Mouse (Mus musculus) small intestine, adult 2 months (tissue): Measurements from ENCODE around the gene Fancc. TPM values are rescaled to one million over a fixed set of nuclear protein-coding genes. Genes with fewer than 3 reads are reported as not detected.
A peak's percentile ranks its signal among the peaks of the same experiment; 100 is the strongest.

Experiments used
- H3K27ac ChIP-seq: fragments of 200-500 bp; 2 replicates; pipeline ENCODE4 v1.5.1; 2012; ENCODE audit warnings: low read depth, low read length, control low read depth, inconsistent platforms; ENCODE audit not compliant: insufficient read depth
- H3K27me3 ChIP-seq: fragments of 200-500 bp; 2 replicates; pipeline ENCODE4 v1.6.1; 2012; ENCODE audit warnings: mild to moderate bottlenecking, moderate library complexity, low read length, inconsistent platforms; ENCODE audit not compliant: control insufficient read depth, insufficient read depth
- H3K36me3 ChIP-seq: fragments of 200-500 bp; 2 replicates; pipeline ENCODE4 v1.6.1; 2012; ENCODE audit warnings: mild to moderate bottlenecking, low read length, control low read depth, inconsistent platforms; ENCODE audit not compliant: control insufficient read depth, insufficient read depth
- H3K4me1 ChIP-seq: fragments of 200-500 bp; 2 replicates; pipeline ENCODE4 v1.6.1; 2012; ENCODE audit warnings: low read length, inconsistent platforms, mixed read lengths; ENCODE audit not compliant: control insufficient read depth, insufficient read depth, insufficient read length
- H3K4me3 ChIP-seq: fragments of 200-500 bp; 2 replicates; pipeline ENCODE4 v1.5.1; 2012; ENCODE audit warnings: low read depth, mild to moderate bottlenecking, control low read depth, inconsistent platforms, low read length, moderate library complexity
- CTCF ChIP-seq: fragments of 200-500 bp; IDR thresholded peaks from 2 replicates; pipeline ENCODE4 v1.5.1; 2012; ENCODE audit warnings: low read depth, mild to moderate bottlenecking, control low read depth, inconsistent platforms, low read length, moderate library complexity, mixed read lengths; ENCODE audit not compliant: insufficient replicate concordance, insufficient read length; ENCODE audit errors: extremely low read depth
- POLR2A ChIP-seq: fragments of 200-500 bp; IDR thresholded peaks from 2 replicates; pipeline ENCODE4 v1.6.1; 2012; ENCODE audit warnings: low read depth, mild to moderate bottlenecking, control low read depth, inconsistent platforms, low read length, moderate library complexity
- WGBS: fragments of 180-500 bp; shearing (Covaris S2); methylation state at CpG from one replicate; pipeline ENCODE4 v1.1.7; 2018; 5-methylcytosine and 5-hydroxymethylcytosine counted together
- polyA plus RNA-seq: library from polyadenylated mRNA; depleted of rRNA; stranded (reverse); fragments of >200 nt; gene quantifications from 2 replicates; pipeline ENCODE4 v1.2.3, GENCODE M21; 2012

Gene Fancc
- polyA plus RNA-seq, 1 experiment, result 3.9 TPM

DNA sequence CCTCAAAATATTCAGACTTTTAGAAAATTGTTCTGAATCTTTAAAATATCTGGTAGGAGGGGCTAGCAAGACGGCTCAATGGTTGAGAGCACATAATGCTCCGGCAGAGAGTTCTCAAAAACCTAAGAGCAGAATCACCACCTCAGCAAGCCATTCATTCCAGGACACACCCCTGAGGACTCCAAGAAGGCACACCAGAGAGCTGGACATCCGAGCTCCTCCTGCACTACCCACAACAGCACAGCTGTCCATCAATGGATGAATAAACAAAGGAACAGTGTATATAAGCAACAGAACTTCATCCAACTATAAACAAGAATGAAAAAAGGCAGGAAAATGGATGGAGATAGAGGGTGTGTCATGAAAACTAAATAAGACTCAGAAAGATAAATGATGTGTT, 80.3 kb downstream of the Fancc start:
- no peak overlapping the region for H3K4me3 ChIP-seq
- H3K27ac ChIP-seq, result no peak overlapping the region
- no peaks in the 10 kb centered on the region for H3K27me3 ChIP-seq
- 70% methylated on average over 3 of the region's 3 CpGs for WGBS
- no peak for TF ChIP-seq POLR2A
- TF ChIP-seq CTCF, result no peak
- H3K4me1 ChIP-seq, result peaks cover 3% of the 10 kb centered on the region; the same call in 1 of the 2 replicates
- H3K36me3 ChIP-seq, result no peaks in the 10 kb centered on the region

DNA sequence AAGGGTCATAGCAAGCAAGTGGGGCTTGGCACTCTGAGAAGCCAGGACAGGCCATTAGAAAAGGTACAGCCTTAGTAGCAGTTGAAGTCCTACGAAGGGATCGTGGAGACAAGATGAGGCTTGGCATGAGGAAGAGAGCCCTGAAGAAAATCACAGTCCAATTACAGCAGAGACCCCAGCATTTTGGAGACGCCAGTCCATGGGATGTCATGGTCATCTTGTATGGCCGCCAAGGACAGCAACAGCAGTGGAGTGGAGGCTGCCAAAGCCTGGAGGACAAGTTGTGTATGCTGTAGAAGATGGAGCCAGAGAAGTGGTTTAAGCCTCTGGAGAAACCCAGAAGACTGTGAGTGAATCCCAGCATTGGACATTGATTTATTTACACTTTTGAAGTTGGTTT, 84.4 kb downstream of the Fancc start:
- H3K27ac ChIP-seq, result no peak overlapping the region
- no peak for TF ChIP-seq POLR2A
- TF ChIP-seq CTCF, result no peak
- no peak overlapping the region for H3K4me3 ChIP-seq
- H3K27me3 ChIP-seq, result no peaks in the 10 kb centered on the region
- H3K4me1 ChIP-seq, result peaks cover 8% of the 10 kb centered on the region; the same call in 1 of the 2 replicates
- WGBS, result 97% methylated on average over 4 of the region's 4 CpGs
- H3K36me3 ChIP-seq, result no peaks in the 10 kb centered on the region

DNA sequence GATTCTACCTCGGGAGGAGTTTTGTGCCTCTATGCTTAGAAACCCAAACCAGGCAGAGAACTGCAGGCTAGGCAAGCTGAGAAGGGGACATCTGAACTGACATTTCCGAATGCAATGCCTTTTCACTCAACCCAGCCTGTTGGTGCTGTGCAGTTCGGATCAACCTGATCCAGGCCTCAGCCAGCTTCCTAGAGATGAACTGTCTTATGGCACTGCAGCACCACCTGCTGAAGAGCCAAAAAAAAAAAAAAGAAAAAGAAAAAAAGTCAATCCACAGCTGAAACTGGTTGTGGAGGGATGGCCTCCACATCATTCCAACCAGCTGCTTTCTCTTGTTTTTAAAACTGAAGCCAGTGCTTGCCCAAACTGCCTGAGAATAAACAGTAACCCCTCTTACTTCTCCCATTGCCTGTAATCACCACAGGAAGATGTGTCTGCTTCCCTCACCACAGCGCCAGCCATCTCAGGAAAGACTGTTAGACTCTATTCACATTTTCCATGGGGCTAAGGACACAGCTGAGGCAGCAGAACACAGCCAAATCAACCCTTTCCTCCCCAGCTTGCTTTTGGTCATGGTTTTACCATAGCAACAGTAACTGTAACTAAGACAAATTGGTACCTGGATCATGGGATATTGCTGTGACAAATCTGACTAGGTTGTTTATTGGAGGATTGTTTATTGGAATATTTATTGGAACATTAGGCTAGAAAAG, 85.6 kb downstream of the Fancc start:
- Histone ChIP-seq H3K36me3 (no peaks in the 10 kb centered on the region), H3K27ac (peak overlapping the region; percentile 25; the same call in 1 of the 2 replicates), H3K4me1 (peaks cover 8% of the 10 kb centered on the region; the same call in 1 of the 2 replicates), H3K27me3 (no peaks in the 10 kb centered on the region), H3K4me3 (no peak overlapping the region)
- WGBS, result 66% methylated on average over 4 of the region's 4 CpGs
- no peak for TF ChIP-seq POLR2A
- no peak for TF ChIP-seq CTCF

DNA sequence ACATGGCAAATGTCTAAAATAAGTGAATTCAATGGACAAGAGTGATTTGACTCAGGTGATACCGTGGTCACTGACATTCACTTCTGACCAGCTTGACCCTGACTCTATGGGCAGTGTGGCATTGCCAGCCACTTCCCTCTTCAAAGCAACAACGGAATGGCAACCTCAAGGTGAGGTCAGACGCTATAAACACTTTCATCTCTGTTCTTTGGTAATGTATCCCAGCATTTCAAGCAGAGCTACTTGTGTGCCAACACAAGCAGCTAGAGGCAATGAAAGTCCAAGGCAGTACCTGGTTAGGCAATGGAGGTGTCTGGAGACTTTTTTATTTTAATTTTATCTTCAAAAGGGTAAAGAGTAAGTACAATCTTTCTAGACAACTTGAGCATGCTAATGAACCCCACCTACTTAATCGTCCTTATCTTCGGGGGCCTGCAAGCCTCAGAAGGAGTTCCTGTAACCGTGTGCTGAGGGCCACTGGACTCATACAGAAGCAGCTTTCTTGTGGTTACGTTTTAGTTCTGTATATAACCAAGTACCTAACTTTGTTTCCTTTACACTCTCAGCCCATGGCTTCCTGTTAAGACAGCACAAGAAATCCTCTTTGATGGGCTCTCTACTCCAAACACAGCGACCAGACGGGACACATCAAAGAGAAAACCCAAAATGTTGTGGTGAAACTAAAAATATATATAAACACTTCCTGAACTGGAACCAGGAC, 86.3 kb downstream of the Fancc start:
- Histone ChIP-seq H3K4me1 (peaks cover 8% of the 10 kb centered on the region; the same call in 1 of the 2 replicates), H3K36me3 (no peaks in the 10 kb centered on the region), H3K27ac (peak overlapping the region; percentile 25; the same call in 1 of the 2 replicates), H3K4me3 (no peak overlapping the region), H3K27me3 (no peaks in the 10 kb centered on the region)
- WGBS, result 55% methylated on average over 9 of the region's 9 CpGs
- TF ChIP-seq POLR2A (no peak), CTCF (no peak)

DNA sequence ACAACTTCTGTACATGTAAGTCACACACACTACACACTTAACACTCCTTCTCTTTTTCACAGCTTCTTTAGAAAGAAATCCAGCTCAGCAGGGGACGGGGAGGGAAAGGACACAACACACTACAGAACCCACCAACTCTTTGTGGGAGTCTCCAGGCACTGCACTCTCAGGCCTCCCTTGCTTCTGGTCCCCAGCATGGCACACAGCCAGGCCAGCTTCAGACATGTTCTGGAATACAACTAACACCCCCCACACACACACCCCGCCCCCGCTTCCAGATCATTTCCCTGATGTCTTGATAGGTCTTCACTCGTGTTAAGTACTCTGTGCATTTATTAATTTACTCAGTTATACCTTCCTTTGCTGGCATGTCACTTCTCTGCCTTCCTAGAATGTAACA, 91.9 kb downstream of the Fancc start:
- Histone ChIP-seq H3K36me3 (no peaks in the 10 kb centered on the region), H3K27me3 (no peaks in the 10 kb centered on the region), H3K27ac (no peak overlapping the region), H3K4me3 (no peak overlapping the region), H3K4me1 (no peaks in the 10 kb centered on the region)
- WGBS, result 80% methylated on average over 4 of the region's 4 CpGs
- TF ChIP-seq CTCF, result no peak
- no peak for TF ChIP-seq POLR2A

DNA sequence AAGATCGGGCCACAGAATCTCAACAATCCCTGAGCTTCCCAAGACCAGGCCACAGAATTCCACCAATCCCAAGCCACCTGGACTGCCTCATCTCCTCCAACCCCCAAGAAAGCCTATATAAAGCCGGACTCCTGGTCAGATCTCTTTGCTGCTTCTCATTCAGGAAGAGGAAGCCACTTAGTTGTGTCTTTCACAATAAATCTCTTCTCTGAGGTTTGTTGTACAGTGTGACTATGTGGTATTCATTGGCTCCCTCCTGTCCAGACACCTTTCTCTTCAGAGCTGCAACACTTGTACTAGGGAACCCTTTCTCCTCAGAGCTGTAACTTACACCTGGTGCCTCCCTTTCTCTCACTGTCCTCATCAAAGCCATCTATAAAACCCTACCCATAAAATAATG, 92.4 kb downstream of the Fancc start:
- TF ChIP-seq CTCF (no peak), POLR2A (no peak)
- Histone ChIP-seq H3K27ac (no peak overlapping the region), H3K4me3 (no peak overlapping the region), H3K27me3 (no peaks in the 10 kb centered on the region), H3K4me1 (no peaks in the 10 kb centered on the region), H3K36me3 (0 out of 2 replicates have a peak, but pooled peaks cover 2% of the 10 kb centered on the region)
- WGBS, result 87% methylated on average over 2 of the region's 2 CpGs

DNA sequence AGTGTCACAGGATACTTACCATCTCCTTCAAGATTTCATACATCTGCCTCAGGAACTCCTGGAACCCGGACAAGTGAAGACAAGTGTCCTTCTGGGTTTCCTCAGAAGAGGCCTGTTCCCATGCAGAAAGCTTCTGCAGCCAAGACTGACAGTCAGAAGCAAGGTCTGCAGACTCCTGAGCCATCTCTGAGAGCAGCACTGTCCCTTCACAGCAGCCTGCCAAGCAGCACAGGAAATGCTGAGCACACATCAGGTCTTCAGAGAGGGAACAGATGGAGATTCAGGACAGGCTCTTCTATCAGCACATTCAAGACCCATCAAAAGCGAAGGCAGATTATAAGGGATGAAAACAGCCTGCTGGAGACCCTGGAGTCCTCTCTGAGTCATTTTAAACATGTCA, 94.3 kb downstream of the Fancc start:
- 73% methylated on average over 2 of the region's 2 CpGs for WGBS
- 0 out of 2 replicates have a peak, but pooled peaks cover 2% of the 10 kb centered on the region for H3K36me3 ChIP-seq
- TF ChIP-seq CTCF (no peak), POLR2A (no peak)
- H3K4me3 ChIP-seq, result no peak overlapping the region
- no peak overlapping the region for H3K27ac ChIP-seq
- H3K27me3 ChIP-seq, result no peaks in the 10 kb centered on the region
- H3K4me1 ChIP-seq, result no peaks in the 10 kb centered on the region
